Mouse (Mus musculus): ENCODE results near the gene Gm37419. TPM values are rescaled to one million over a fixed set of nuclear protein-coding genes. Genes with fewer than 3 reads are reported as not detected.

The Gm37419 gene
- polyA plus RNA-seq, 1 experiment from 2014 or later = not detected

- no peak overlapping the region for H3K4me3 ChIP-seq (ENCODE audit: low read depth, low read length)
- no peaks in the 10 kb centered on the region for H3K36me3 ChIP-seq (ENCODE audit: control insufficient read depth, insufficient read depth, low read length)
- H3K9ac ChIP-seq (ENCODE audit: low read length) = no peak overlapping the region
- no peak for DNase-seq (ENCODE audit: low spot score)
- H3K4me1 ChIP-seq (replicated peaks; ENCODE audit: control insufficient read depth, insufficient read depth, low read length) = peaks cover 9% of the 10 kb centered on the region
- no peak overlapping the region for H3K27ac ChIP-seq (ENCODE audit: low read depth)
- WGBS = 80% methylated on average over 6 of the region's 6 CpGs
- ATAC-seq (replicated peaks; ENCODE audit: low FRiP score, low TSS enrichment, low read depth) = no peak
- H3K27me3 ChIP-seq (replicated peaks; ENCODE audit: control insufficient read depth, insufficient read depth, low read length) = no peaks in the 10 kb centered on the region
- H3K9me3 ChIP-seq (ENCODE audit: control insufficient read depth, low read length) = no peaks in the 10 kb centered on the region
- H3K4me2 ChIP-seq (ENCODE audit: low read length) = no peak overlapping the region
Measured at GRCm38 (mm10) chr16:23997912-23998311, 9.6 kb downstream of the Gm37419 start.

- no peaks in the 10 kb centered on the region for H3K4me1 ChIP-seq (replicated peaks; ENCODE audit: control insufficient read depth, insufficient read depth, low read length)
- no peak overlapping the region for H3K4me2 ChIP-seq (ENCODE audit: low read length)
- no peak overlapping the region for H3K9ac ChIP-seq (ENCODE audit: low read length)
- H3K4me3 ChIP-seq (ENCODE audit: low read depth, low read length) = no peak overlapping the region
- ATAC-seq (replicated peaks; ENCODE audit: low FRiP score, low TSS enrichment, low read depth) = no peak
- no peaks in the 10 kb centered on the region for H3K9me3 ChIP-seq (ENCODE audit: control insufficient read depth, low read length)
- 88% methylated on average over 8 of the region's 8 CpGs for WGBS
- no peaks in the 10 kb centered on the region for H3K27me3 ChIP-seq (replicated peaks; ENCODE audit: control insufficient read depth, insufficient read depth, low read length)
- DNase-seq (ENCODE audit: low spot score) = no peak
- H3K36me3 ChIP-seq (ENCODE audit: control insufficient read depth, insufficient read depth, low read length) = no peaks in the 10 kb centered on the region
- H3K27ac ChIP-seq (ENCODE audit: low read depth) = no peak overlapping the region
Measured at GRCm38 (mm10) chr16:24005928-24006327, 17.6 kb downstream of the Gm37419 start.

GRCm38 (mm10) chr16:24009891-24010290 is 21.6 kb downstream of the Gm37419 start:
- ATAC-seq (replicated peaks; ENCODE audit: low FRiP score, low TSS enrichment, low read depth) (no peak), DNase-seq (ENCODE audit: low spot score) (no peak)
- 90% methylated on average over 2 of the region's 2 CpGs for WGBS
- no peak overlapping the region for H3K4me3 ChIP-seq (ENCODE audit: low read depth, low read length)
- no peaks in the 10 kb centered on the region for H3K9me3 ChIP-seq (ENCODE audit: control insufficient read depth, low read length)
- H3K27ac ChIP-seq (ENCODE audit: low read depth) = no peak overlapping the region
- H3K36me3 ChIP-seq (ENCODE audit: control insufficient read depth, insufficient read depth, low read length) = no peaks in the 10 kb centered on the region
- H3K4me1 ChIP-seq (replicated peaks; ENCODE audit: control insufficient read depth, insufficient read depth, low read length) = no peaks in the 10 kb centered on the region
- no peak overlapping the region for H3K4me2 ChIP-seq (ENCODE audit: low read length)
- H3K27me3 ChIP-seq (replicated peaks; ENCODE audit: control insufficient read depth, insufficient read depth, low read length) = no peaks in the 10 kb centered on the region
- H3K9ac ChIP-seq (ENCODE audit: low read length) = no peak overlapping the region

- H3K9ac ChIP-seq (ENCODE audit: low read length) = no peak overlapping the region
- H3K27ac ChIP-seq (ENCODE audit: low read depth) = no peak overlapping the region
- H3K27me3 ChIP-seq (replicated peaks; ENCODE audit: control insufficient read depth, insufficient read depth, low read length) = no peaks in the 10 kb centered on the region
- H3K9me3 ChIP-seq (ENCODE audit: control insufficient read depth, low read length) = no peaks in the 10 kb centered on the region
- WGBS = 76% methylated on average over 3 of the region's 3 CpGs
- H3K36me3 ChIP-seq (ENCODE audit: control insufficient read depth, insufficient read depth, low read length) = no peaks in the 10 kb centered on the region
- ATAC-seq (replicated peaks; ENCODE audit: low FRiP score, low TSS enrichment, low read depth) (no peak), DNase-seq (ENCODE audit: low spot score) (no peak)
- no peaks in the 10 kb centered on the region for H3K4me1 ChIP-seq (replicated peaks; ENCODE audit: control insufficient read depth, insufficient read depth, low read length)
- H3K4me3 ChIP-seq (ENCODE audit: low read depth, low read length) = no peak overlapping the region
- no peak overlapping the region for H3K4me2 ChIP-seq (ENCODE audit: low read length)
Measured at GRCm38 (mm10) chr16:24011306-24011705, 23.0 kb downstream of the Gm37419 start.

- Histone ChIP-seq H3K4me2 (ENCODE audit: low read length) (no peak overlapping the region), H3K9me3 (ENCODE audit: control insufficient read depth, low read length) (no peaks in the 10 kb centered on the region), H3K4me1 (replicated peaks; ENCODE audit: control insufficient read depth, insufficient read depth, low read length) (no peaks in the 10 kb centered on the region), H3K27ac (ENCODE audit: low read depth) (no peak overlapping the region), H3K4me3 (ENCODE audit: low read depth, low read length) (no peak overlapping the region), H3K36me3 (ENCODE audit: control insufficient read depth, insufficient read depth, low read length) (no peaks in the 10 kb centered on the region), H3K27me3 (replicated peaks; ENCODE audit: control insufficient read depth, insufficient read depth, low read length) (no peaks in the 10 kb centered on the region), H3K9ac (ENCODE audit: low read length) (no peak overlapping the region)
- no peak for ATAC-seq (replicated peaks; ENCODE audit: low FRiP score, low TSS enrichment, low read depth)
- 41% methylated on average over 3 of the region's 3 CpGs for WGBS
- DNase-seq (ENCODE audit: low spot score) = no peak
Measured at GRCm38 (mm10) chr16:24012066-24012465, 23.8 kb downstream of the Gm37419 start.

GRCm38 (mm10) chr16:24014378-24014777 is 26.1 kb downstream of the Gm37419 start:
- H3K4me1 ChIP-seq (replicated peaks; ENCODE audit: control insufficient read depth, insufficient read depth, low read length) = no peaks in the 10 kb centered on the region
- ATAC-seq (replicated peaks; ENCODE audit: low FRiP score, low TSS enrichment, low read depth) (no peak), DNase-seq (ENCODE audit: low spot score) (no peak)
- no peak overlapping the region for H3K27ac ChIP-seq (ENCODE audit: low read depth)
- 85% methylated on average over 3 of the region's 3 CpGs for WGBS
- H3K9me3 ChIP-seq (ENCODE audit: control insufficient read depth, low read length) = no peaks in the 10 kb centered on the region
- no peaks in the 10 kb centered on the region for H3K27me3 ChIP-seq (replicated peaks; ENCODE audit: control insufficient read depth, insufficient read depth, low read length)
- no peak overlapping the region for H3K9ac ChIP-seq (ENCODE audit: low read length)
- H3K4me3 ChIP-seq (ENCODE audit: low read depth, low read length) = no peak overlapping the region
- no peak overlapping the region for H3K4me2 ChIP-seq (ENCODE audit: low read length)
- H3K36me3 ChIP-seq (ENCODE audit: control insufficient read depth, insufficient read depth, low read length) = no peaks in the 10 kb centered on the region

GRCm38 (mm10) chr16:24016273-24016672 is 28.0 kb downstream of the Gm37419 start:
- no peaks in the 10 kb centered on the region for H3K9me3 ChIP-seq (ENCODE audit: control insufficient read depth, low read length)
- H3K4me1 ChIP-seq (replicated peaks; ENCODE audit: control insufficient read depth, insufficient read depth, low read length) = no peaks in the 10 kb centered on the region
- 58% methylated on average over 6 of the region's 6 CpGs for WGBS
- no peaks in the 10 kb centered on the region for H3K36me3 ChIP-seq (ENCODE audit: control insufficient read depth, insufficient read depth, low read length)
- ATAC-seq (replicated peaks; ENCODE audit: low FRiP score, low TSS enrichment, low read depth) (no peak), DNase-seq (ENCODE audit: low spot score) (no peak)
- no peak overlapping the region for H3K27ac ChIP-seq (ENCODE audit: low read depth)
- H3K27me3 ChIP-seq (replicated peaks; ENCODE audit: control insufficient read depth, insufficient read depth, low read length) = no peaks in the 10 kb centered on the region
- H3K4me2 ChIP-seq (ENCODE audit: low read length) = no peak overlapping the region
- no peak overlapping the region for H3K4me3 ChIP-seq (ENCODE audit: low read depth, low read length)
- H3K9ac ChIP-seq (ENCODE audit: low read length) = no peak overlapping the region

GRCm38 (mm10) chr16:24016742-24017141 is 28.5 kb downstream of the Gm37419 start:
- Histone ChIP-seq H3K9me3 (ENCODE audit: control insufficient read depth, low read length) (no peaks in the 10 kb centered on the region), H3K9ac (ENCODE audit: low read length) (no peak overlapping the region), H3K4me3 (ENCODE audit: low read depth, low read length) (no peak overlapping the region), H3K4me2 (ENCODE audit: low read length) (no peak overlapping the region), H3K4me1 (replicated peaks; ENCODE audit: control insufficient read depth, insufficient read depth, low read length) (no peaks in the 10 kb centered on the region), H3K27ac (ENCODE audit: low read depth) (no peak overlapping the region), H3K36me3 (ENCODE audit: control insufficient read depth, insufficient read depth, low read length) (no peaks in the 10 kb centered on the region), H3K27me3 (replicated peaks; ENCODE audit: control insufficient read depth, insufficient read depth, low read length) (no peaks in the 10 kb centered on the region)
- no peak for ATAC-seq (replicated peaks; ENCODE audit: low FRiP score, low TSS enrichment, low read depth)
- no peak for DNase-seq (ENCODE audit: low spot score)
- 69% methylated on average over 5 of the region's 5 CpGs for WGBS

- Histone ChIP-seq H3K27me3 (replicated peaks; ENCODE audit: control insufficient read depth, insufficient read depth, low read length) (no peaks in the 10 kb centered on the region), H3K36me3 (ENCODE audit: control insufficient read depth, insufficient read depth, low read length) (no peaks in the 10 kb centered on the region), H3K4me2 (ENCODE audit: low read length) (no peak overlapping the region), H3K9me3 (ENCODE audit: control insufficient read depth, low read length) (no peaks in the 10 kb centered on the region), H3K4me1 (replicated peaks; ENCODE audit: control insufficient read depth, insufficient read depth, low read length) (no peaks in the 10 kb centered on the region), H3K4me3 (ENCODE audit: low read depth, low read length) (no peak overlapping the region), H3K9ac (ENCODE audit: low read length) (no peak overlapping the region), H3K27ac (ENCODE audit: low read depth) (no peak overlapping the region)
- DNase-seq (ENCODE audit: low spot score) = no peak
- 54% methylated on average over 1 of the region's 1 CpGs for WGBS
- ATAC-seq (replicated peaks; ENCODE audit: low FRiP score, low TSS enrichment, low read depth) = no peak
Measured at GRCm38 (mm10) chr16:24021722-24022121, 33.4 kb downstream of the Gm37419 start.

All from intestine, embryonic 14.5 days (tissue).